Mouse (Mus musculus) lung, adult 2 months (tissue): ENCODE results near the gene Dnah14.

Experiments used
- CTCF ChIP-seq: fragments of 200-500 bp; IDR thresholded peaks from 2 replicates; pipeline ENCODE4 v1.5.1; 2011; ENCODE audit warnings: mild to moderate bottlenecking, low read length, control low read depth; ENCODE audit not compliant: insufficient read depth
- POLR2A ChIP-seq: fragments of 200-500 bp; IDR thresholded peaks from 2 replicates; pipeline ENCODE4 v1.6.1; 2011; ENCODE audit warnings: low read depth, mild to moderate bottlenecking, control low read depth, low read length, borderline replicate concordance; ENCODE audit errors: extremely low read depth

DNA sequence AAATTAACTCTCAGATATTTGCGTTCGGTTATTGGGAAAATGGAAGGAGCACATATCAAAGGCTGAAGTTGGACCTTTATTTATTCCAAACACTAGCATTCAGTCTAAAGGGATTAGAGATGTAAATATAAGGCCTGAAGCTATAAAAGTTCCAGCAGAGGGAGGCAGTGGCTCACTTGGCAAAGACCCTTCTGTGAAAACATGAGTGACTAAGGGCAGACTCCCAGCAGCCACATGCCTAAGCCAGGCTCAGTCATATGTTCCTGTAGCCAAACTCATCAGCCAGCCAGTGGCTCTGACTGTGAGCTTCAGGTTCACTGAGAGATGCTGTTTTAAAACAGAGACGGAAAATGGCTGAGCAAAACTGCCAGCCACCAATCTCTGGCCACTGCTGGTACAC lies 195.5 kb downstream of the Dnah14 start:
- TF ChIP-seq CTCF: no peak
- TF ChIP-seq POLR2A: no peak
